Comparison of ENCODE assay signal across 19 mouse cellular contexts in the genomic region with DNA sequence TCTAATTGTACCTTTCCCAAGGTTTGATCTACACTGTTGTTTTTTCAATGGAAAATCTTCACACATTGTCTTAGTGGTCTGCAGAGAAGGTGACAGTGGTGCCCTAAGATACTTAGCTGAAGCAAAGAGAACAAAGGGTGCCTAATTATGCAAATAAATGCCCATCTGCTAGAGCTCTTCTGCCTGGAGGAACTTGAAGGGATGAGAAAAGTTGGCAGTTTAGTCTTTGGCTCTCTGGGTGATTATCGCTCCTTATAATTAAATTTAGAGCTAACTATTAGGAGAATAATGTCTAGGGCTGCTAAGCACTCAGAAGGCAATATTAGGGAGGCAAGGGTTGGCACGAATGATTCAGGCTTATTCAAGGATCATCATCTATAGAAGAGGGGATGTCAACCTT.
"Had no signal": no experiment of that assay in that cellular context is flagged by ENCODE, and none has a peak within 500 bp of the region (broad histone marks: within the 10 kb centered on the region; RNA-seq: fewer than 3 reads in every experiment).

No protein-coding gene starts in this region.

- H3K9me3 ChIP-seq: limb, embryonic 12.5 days; limb, embryonic 15.5 days; megakaryocyte, embryonic 14.5 days; midbrain, embryonic 10.5 days; neural tube, embryonic 13.5 days had no signal

- H3K4me2 ChIP-seq: limb, embryonic 12.5 days; limb, embryonic 15.5 days; liver, embryonic 11.5 days; lung, embryonic 14.5 days; neural tube, embryonic 13.5 days had no signal

- H3K36me3 ChIP-seq: limb, embryonic 12.5 days; limb, embryonic 15.5 days; midbrain, embryonic 10.5 days; neural tube, embryonic 13.5 days had no signal

- H3K4me1 ChIP-seq: limb, embryonic 12.5 days; megakaryocyte, embryonic 14.5 days; midbrain, embryonic 10.5 days; neural tube, embryonic 13.5 days had no signal

- H3K27me3 ChIP-seq: limb, embryonic 12.5 days; limb, embryonic 15.5 days; megakaryocyte, embryonic 14.5 days; neural tube, embryonic 13.5 days had no signal

- H3K27ac ChIP-seq: limb, embryonic 12.5 days; limb, embryonic 15.5 days; liver, embryonic 14.5 days; macrophage; midbrain, embryonic 10.5 days; neural tube, embryonic 13.5 days had no signal

- H3K4me3 ChIP-seq: limb, embryonic 12.5 days; limb, embryonic 15.5 days; megakaryocyte, embryonic 14.5 days; midbrain, embryonic 10.5 days; myocyte; neural tube, embryonic 13.5 days had no signal

- DNase-seq: kidney, adult 9 months; kidney, postnatal 14 days; kidney, postnatal 4 days; left cerebral cortex, postnatal 4 days; liver, postnatal 0 days; lung, embryonic 14.5 days; midbrain, embryonic 14.5 days; thymus, adult 18-20 months; thymus, postnatal 36 days had no signal

- H3K9ac ChIP-seq: limb, embryonic 12.5 days; limb, embryonic 15.5 days; liver, embryonic 14.5 days; liver, postnatal 0 days; lung, embryonic 14.5 days; neural tube, embryonic 13.5 days had no signal

- ATAC-seq: liver, postnatal 0 days; lung, postnatal 0 days had no signal
